Mouse (Mus musculus): ENCODE data around the gene Kpna7.
"Not testable (repeated sequence)": the region's sequence is repeated elsewhere in the genome, so short reads cannot be mapped to it uniquely, and the experiment has no call there.

Gene Kpna7

GRCm38 (mm10) chr5:145102706-145103105, 18.9 kb upstream of the Kpna7 start:
- in situ Hi-C loops (cut with MseI, MboI) = no loop called here

- in situ Hi-C loops (cut with MseI, MboI) = not testable (repeated sequence)
These were observed 17.6 kb upstream of the Kpna7 start for GRCm38 (mm10) chr5:145101451-145101850.

- in situ Hi-C loops (cut with MseI, MboI) = no loop called here
These were observed 17.1 kb upstream of the Kpna7 start for GRCm38 (mm10) chr5:145100960-145101359.

GRCm38 (mm10) chr5:145098340-145098821, 14.6 kb upstream of the Kpna7 start:
- in situ Hi-C loops (cut with MseI, MboI) = no loop called here

- in situ Hi-C loops (cut with MseI, MboI) = no loop called here
These were observed 12.4 kb upstream of the Kpna7 start for GRCm38 (mm10) chr5:145096195-145096594.

GRCm38 (mm10) chr5:145089878-145090277, 6.0 kb upstream of the Kpna7 start:
- in situ Hi-C loops (cut with MseI, MboI) = no loop called here

GRCm38 (mm10) chr5:145088186-145088585, 4.4 kb upstream of the Kpna7 start:
- in situ Hi-C loops (cut with MseI, MboI) = no loop called here

GRCm38 (mm10) chr5:145084822-145085221, 992 bp upstream of the Kpna7 start:
- in situ Hi-C loops (cut with MseI, MboI) = no loop called here

- in situ Hi-C loops (cut with MseI, MboI) = not testable (repeated sequence)
These were observed 629 bp downstream of the Kpna7 start for GRCm38 (mm10) chr5:145083201-145083600.

- in situ Hi-C loops (cut with MseI, MboI) = no loop called here
These were observed 1.8 kb downstream of the Kpna7 start for GRCm38 (mm10) chr5:145081866-145082613.

- in situ Hi-C loops (cut with MseI, MboI) = no loop called here
These were observed 8.7 kb downstream of the Kpna7 start for GRCm38 (mm10) chr5:145075081-145075480.

GRCm38 (mm10) chr5:145071342-145071741, 12.5 kb downstream of the Kpna7 start:
- in situ Hi-C loops (cut with MseI, MboI) = no loop called here

GRCm38 (mm10) chr5:145069707-145070106, 14.1 kb downstream of the Kpna7 start:
- in situ Hi-C loops (cut with MseI, MboI) = loop anchor here in 1 of 2 experiments (10.0 kb wide), 1 partner anchor 65 kb away; no protein-coding TSS in a partner anchor

GRCm38 (mm10) chr5:145068863-145069262, 15.0 kb downstream of the Kpna7 start:
- in situ Hi-C loops (cut with MseI, MboI) = loop anchor here in 1 of 2 experiments (10.0 kb wide), 1 partner anchor 64 kb away; no protein-coding TSS in a partner anchor

GRCm38 (mm10) chr5:145064765-145065340, 19.0 kb downstream of the Kpna7 start:
- in situ Hi-C loops (cut with MseI, MboI) = loop anchor here in 1 of 2 experiments (10.0 kb wide), 1 partner anchor 60 kb away; no protein-coding TSS in a partner anchor

- in situ Hi-C loops (cut with MseI, MboI) = no loop called here
These were observed 24.3 kb downstream of the Kpna7 start for GRCm38 (mm10) chr5:145059524-145059923.

GRCm38 (mm10) chr5:145058722-145059121, 25.1 kb downstream of the Kpna7 start:
- in situ Hi-C loops (cut with MseI, MboI) = no loop called here

GRCm38 (mm10) chr5:145057907-145058306, 25.9 kb downstream of the Kpna7 start:
- in situ Hi-C loops (cut with MseI, MboI) = no loop called here

GRCm38 (mm10) chr5:145054187-145054586, 29.6 kb downstream of the Kpna7 start:
- in situ Hi-C loops (cut with MseI, MboI) = not testable (repeated sequence)

- in situ Hi-C loops (cut with MseI, MboI) = not testable (repeated sequence)
These were observed 41.1 kb downstream of the Kpna7 start, which contains the start of gene 1700018F24Rik for GRCm38 (mm10) chr5:145042690-145043089. 1700018F24Rik (plus strand) TSS chr5:145042990.

GRCm38 (mm10) chr5:145041628-145042027, 42.2 kb downstream of the Kpna7 start:
- in situ Hi-C loops (cut with MseI, MboI) = no loop called here

- in situ Hi-C loops (cut with MseI, MboI) = not testable (repeated sequence)
These were observed 51.4 kb downstream of the Kpna7 start, which contains the start of gene Gm4871 for GRCm38 (mm10) chr5:145032391-145032790. Gm4871 (minus strand) TSS chr5:145032754.

GRCm38 (mm10) chr5:145030476-145030875, 53.4 kb downstream of the Kpna7 start:
- in situ Hi-C loops (cut with MseI, MboI) = not testable (repeated sequence)

All from mouse trophoblast stem cell (cell line).